Mouse (Mus musculus) C2C12 (cell line): ENCODE results near the gene Snx1.

Experiments used
- CTCF ChIP-seq: IDR thresholded peaks from one replicate; pipeline ENCODE4 v1.5.1; 2011; ENCODE audit not compliant: control insufficient read depth, insufficient read depth, insufficient read length
- MYOD1 ChIP-seq: IDR thresholded peaks from one replicate; pipeline ENCODE4 v1.6.1; 2011; ENCODE audit warnings: low read depth; ENCODE audit not compliant: control insufficient read depth, insufficient read length

DNA sequence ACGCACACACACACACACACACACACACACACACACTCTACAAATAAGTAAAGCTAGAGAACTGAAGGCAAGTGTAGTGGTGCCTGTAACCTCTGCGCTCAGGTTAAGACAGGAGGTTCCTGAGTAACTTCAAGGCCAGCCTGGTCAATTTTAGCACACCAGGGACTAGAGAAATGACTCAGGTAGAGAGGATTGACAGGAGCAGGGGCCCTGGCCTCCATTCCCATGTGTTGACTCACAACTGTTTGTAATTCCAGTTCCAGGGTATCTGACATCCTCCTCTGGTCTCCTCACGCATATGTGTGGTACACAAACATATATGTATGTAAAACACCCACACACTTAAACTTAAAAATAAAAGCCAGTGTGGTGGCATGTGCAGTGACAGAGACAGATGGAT, 62.9 kb downstream of the Snx1 start:
- no peak for TF ChIP-seq CTCF
- no peak for TF ChIP-seq MYOD1
